Mouse (Mus musculus) midbrain, postnatal 0 days (tissue): ENCODE data around the gene Tmem98. TPM values are rescaled to one million over a fixed set of nuclear protein-coding genes. Genes with fewer than 3 reads are reported as not detected.

Experiments
- ATAC-seq: fragments of 200-750 bp; cut with Nextera tagmentation; 2 replicates; pipeline ENCODE4 v1.8.0; 2017; ENCODE audit warnings: moderate number of reproducible peaks, mild to moderate bottlenecking, moderate TSS enrichment, moderate library complexity; ENCODE audit not compliant: low FRiP score
- DNase-seq: peaks from one replicate; pipeline ENCODE4 v3.0.0-alpha.2; 2015; ENCODE audit warnings: low spot score
- H3K27ac ChIP-seq: fragments of 300-500 bp; sonication (generic); 2 replicates; pipeline ENCODE4 v1.5.1; 2014; ENCODE audit warnings: low read depth, mild to moderate bottlenecking, low read length, mixed read lengths
- H3K27me3 ChIP-seq: fragments of 300-500 bp; sonication (generic); 2 replicates; pipeline ENCODE4 v1.6.1; 2014; ENCODE audit warnings: low read length, control low read depth, mixed read lengths; ENCODE audit not compliant: insufficient read depth
- H3K36me3 ChIP-seq: fragments of 300-500 bp; sonication (generic); 2 replicates; pipeline ENCODE4 v1.6.1; 2014; ENCODE audit warnings: low read length, control low read depth, mixed read lengths; ENCODE audit not compliant: insufficient read depth
- H3K4me1 ChIP-seq: fragments of 300-500 bp; sonication (generic); 2 replicates; pipeline ENCODE4 v1.6.1; 2014; ENCODE audit warnings: mild to moderate bottlenecking, control low read depth, antibody characterized with exemption, low read length, mixed read lengths; ENCODE audit not compliant: insufficient read depth
- H3K4me2 ChIP-seq: fragments of 300-500 bp; sonication (generic); 2 replicates; pipeline ENCODE4 v1.6.1; 2014; ENCODE audit warnings: low read depth, mild to moderate bottlenecking, low read length, mixed read lengths; ENCODE audit not compliant: poor library complexity, severe bottlenecking
- H3K4me3 ChIP-seq: fragments of 300-500 bp; sonication (generic); 2 replicates; pipeline ENCODE4 v1.5.1; 2014; ENCODE audit warnings: low read depth, mild to moderate bottlenecking, low read length, moderate library complexity
- H3K9ac ChIP-seq: fragments of 300-500 bp; sonication (generic); replicated peaks from 2 replicates; pipeline ENCODE4 v1.6.1; 2014; ENCODE audit warnings: mild to moderate bottlenecking, low read length, moderate library complexity, mixed read lengths; ENCODE audit not compliant: poor library complexity, severe bottlenecking
- H3K9me3 ChIP-seq: fragments of 300-500 bp; sonication (generic); 2 replicates; pipeline ENCODE4 v1.6.1; 2016; ENCODE audit warnings: low read length, control low read depth
- CTCF ChIP-seq: IDR thresholded peaks from 2 replicates; pipeline ENCODE4 v1.5.1; 2016; ENCODE audit warnings: antibody characterized with exemption, mild to moderate bottlenecking
- WGBS: fragments of 180-500 bp; shearing (Covaris S2); extraction: QIAGEN DNeasy Blood & Tissue Kit; methylation state at CpG from one replicate; pipeline ENCODE4 v1.1.7; 2014; 5-methylcytosine and 5-hydroxymethylcytosine counted together
- polyA plus RNA-seq: library from polyadenylated mRNA; unstranded; fragments of >200 nt; fragmentation: Nextera tagmentation; extraction: Ambion mirVana; gene quantifications from 2 replicates; pipeline ENCODE4 v1.2.1, GENCODE M21; 2015
- total RNA-seq: library from RNA; depleted of rRNA; stranded (reverse); fragments of >200 nt; gene quantifications from 2 replicates; pipeline ENCODE4 v1.2.3, GENCODE M21; 2014

Tmem98 gene
- total and polyA plus RNA-seq, 2 experiments from 2014 or later: 12.6 TPM

DNA sequence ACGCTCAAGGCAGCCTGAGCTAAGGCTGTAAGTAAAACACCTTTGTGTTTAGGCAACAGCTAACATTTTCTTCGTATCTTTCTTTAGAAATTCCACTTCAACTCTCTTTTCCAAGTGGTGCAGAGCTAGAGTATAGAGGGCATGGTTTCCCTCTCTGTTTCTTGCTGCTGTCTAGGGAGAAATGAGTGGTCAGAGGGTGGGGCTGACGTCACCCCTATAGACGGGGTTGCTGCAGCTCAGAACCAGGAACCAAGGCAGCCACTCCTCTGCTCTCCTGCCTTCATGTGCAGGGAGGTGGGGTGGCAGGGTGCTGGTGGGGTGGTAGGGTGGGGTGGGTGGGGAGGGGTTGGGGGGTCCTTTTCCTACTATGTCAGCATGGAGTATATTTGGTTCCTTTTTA, 25.9 kb downstream of the Tmem98 start:
- no peak overlapping the region for H3K9ac ChIP-seq
- no peaks in the 10 kb centered on the region for H3K36me3 ChIP-seq
- DNase-seq (no peak), ATAC-seq (no peak)
- no peak overlapping the region for H3K4me3 ChIP-seq
- no peaks in the 10 kb centered on the region for H3K9me3 ChIP-seq
- WGBS: 80% methylated on average over 4 of the region's 4 CpGs
- no peaks in the 10 kb centered on the region for H3K4me1 ChIP-seq
- H3K27ac ChIP-seq: no peak overlapping the region
- TF ChIP-seq CTCF: no peak
- H3K27me3 ChIP-seq: no peaks in the 10 kb centered on the region
- no peak overlapping the region for H3K4me2 ChIP-seq

GRCm38 (mm10) chr11:80838724-80839123, 28.7 kb downstream of the Tmem98 start:
- Histone ChIP-seq H3K27ac (no peak overlapping the region), H3K9ac (no peak overlapping the region), H3K4me3 (no peak overlapping the region), H3K27me3 (no peaks in the 10 kb centered on the region), H3K4me2 (no peak overlapping the region), H3K9me3 (no peaks in the 10 kb centered on the region), H3K4me1 (no peaks in the 10 kb centered on the region), H3K36me3 (no peaks in the 10 kb centered on the region)
- ATAC-seq (no peak), DNase-seq (no peak)
- WGBS: 84% methylated on average over 1 of the region's 1 CpGs
- peak; percentile 50 for TF ChIP-seq CTCF

- no peak overlapping the region for H3K27ac ChIP-seq
- ATAC-seq (no peak), DNase-seq (no peak)
- H3K4me1 ChIP-seq: no peaks in the 10 kb centered on the region
- H3K4me2 ChIP-seq: no peak overlapping the region
- no peak for TF ChIP-seq CTCF
- no peaks in the 10 kb centered on the region for H3K27me3 ChIP-seq
- no peak overlapping the region for H3K4me3 ChIP-seq
- WGBS: 85% methylated on average over 2 of the region's 2 CpGs
- no peaks in the 10 kb centered on the region for H3K9me3 ChIP-seq
- H3K36me3 ChIP-seq: no peaks in the 10 kb centered on the region
- no peak overlapping the region for H3K9ac ChIP-seq
Observed at GRCm38 (mm10) chr11:80843435-80843834, 33.5 kb downstream of the Tmem98 start.

DNA sequence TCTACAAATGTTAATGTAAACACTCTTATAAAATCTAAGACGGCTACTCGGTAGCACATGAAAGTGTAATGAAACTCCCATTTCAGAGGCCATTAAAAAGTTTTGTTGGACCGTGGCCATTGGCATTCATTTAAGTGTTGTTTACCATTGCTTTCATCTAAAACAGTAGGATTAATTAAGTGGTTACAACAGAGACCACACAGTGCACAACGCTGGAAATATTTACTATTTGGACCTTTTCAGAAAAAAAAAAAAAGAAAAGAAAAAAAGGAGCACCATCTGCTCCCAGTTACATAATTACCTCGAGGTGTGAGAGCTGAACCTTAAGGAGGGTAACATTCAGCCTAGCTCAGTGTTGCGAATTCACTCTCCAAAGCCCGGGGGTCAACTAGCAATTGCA, 35.5 kb downstream of the Tmem98 start:
- no peak for DNase-seq
- H3K4me1 ChIP-seq: no peaks in the 10 kb centered on the region
- H3K4me2 ChIP-seq: no peak overlapping the region
- H3K27ac ChIP-seq: no peak overlapping the region
- H3K36me3 ChIP-seq: no peaks in the 10 kb centered on the region
- H3K27me3 ChIP-seq: no peaks in the 10 kb centered on the region
- TF ChIP-seq CTCF: no peak
- H3K4me3 ChIP-seq: no peak overlapping the region
- H3K9me3 ChIP-seq: no peaks in the 10 kb centered on the region
- WGBS: 64% methylated on average over 7 of the region's 7 CpGs
- no peak for ATAC-seq
- H3K9ac ChIP-seq: no peak overlapping the region

GRCm38 (mm10) chr11:80846115-80846514, 36.1 kb downstream of the Tmem98 start:
- TF ChIP-seq CTCF: no peak
- H3K9ac ChIP-seq: no peak overlapping the region
- no peak overlapping the region for H3K27ac ChIP-seq
- H3K4me1 ChIP-seq: no peaks in the 10 kb centered on the region
- ATAC-seq (no peak), DNase-seq (no peak)
- H3K36me3 ChIP-seq: no peaks in the 10 kb centered on the region
- 60% methylated on average over 3 of the region's 3 CpGs for WGBS
- no peak overlapping the region for H3K4me2 ChIP-seq
- H3K9me3 ChIP-seq: no peaks in the 10 kb centered on the region
- H3K4me3 ChIP-seq: no peak overlapping the region
- no peaks in the 10 kb centered on the region for H3K27me3 ChIP-seq

DNA sequence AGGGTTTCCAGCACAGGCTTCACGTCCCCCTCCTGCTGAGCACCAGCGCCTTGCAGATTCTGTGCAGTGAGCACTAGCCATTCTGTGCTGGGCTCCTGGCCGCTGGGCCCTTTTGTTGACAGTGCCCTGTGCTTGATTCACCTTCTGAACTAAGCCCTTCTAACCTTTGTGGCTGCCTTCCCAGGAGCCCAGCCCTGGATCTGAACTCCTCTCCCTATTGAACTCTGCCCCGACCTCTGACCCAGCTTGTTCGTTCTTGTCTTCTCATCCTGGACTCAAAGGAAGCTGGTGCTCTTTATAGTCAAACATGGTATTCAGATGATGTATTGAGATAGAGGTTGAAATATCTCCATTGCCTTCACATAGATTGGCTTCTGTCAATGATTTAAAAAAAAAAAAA, 38.2 kb downstream of the Tmem98 start:
- WGBS: 44% methylated on average over 5 of the region's 5 CpGs
- H3K27me3 ChIP-seq: no peaks in the 10 kb centered on the region
- ATAC-seq (no peak), DNase-seq (no peak)
- H3K4me3 ChIP-seq: no peak overlapping the region
- no peak overlapping the region for H3K9ac ChIP-seq
- no peak overlapping the region for H3K4me2 ChIP-seq
- no peaks in the 10 kb centered on the region; the same call in 1 of the 2 replicates for H3K4me1 ChIP-seq
- no peaks in the 10 kb centered on the region for H3K9me3 ChIP-seq
- no peaks in the 10 kb centered on the region for H3K36me3 ChIP-seq
- no peak overlapping the region for H3K27ac ChIP-seq
- no peak for TF ChIP-seq CTCF
